Mouse (Mus musculus) liver, embryonic 14.5 days (tissue): ENCODE data around the gene Myef2. TPM values are rescaled to one million over a fixed set of nuclear protein-coding genes. Genes with fewer than 3 reads are reported as not detected.

Experiments used
- ATAC-seq: fragments of 200-750 bp; cut with Nextera tagmentation; 2 replicates; pipeline ENCODE4 v1.8.0; 2017; ENCODE audit warnings: moderate number of reproducible peaks, mild to moderate bottlenecking, moderate library complexity; ENCODE audit not compliant: insufficient read depth
- DNase-seq, 3 experiments: peaks; one replicate each; pipeline ENCODE4 v3.0.0-alpha.2; 2012 to 2013; ENCODE audit warnings: low read depth in 3 of 3, low spot score in 3 of 3
- H3K27ac ChIP-seq: fragments of 300-500 bp; sonication (generic); 2 replicates; pipeline ENCODE4 v1.5.1; 2014; ENCODE audit warnings: moderate library complexity, mild to moderate bottlenecking, control low read depth, inconsistent platforms
- H3K27me3 ChIP-seq: fragments of 300-500 bp; sonication (generic); 2 replicates; pipeline ENCODE4 v1.6.1; 2014; ENCODE audit warnings: mild to moderate bottlenecking, low read length, moderate library complexity; ENCODE audit not compliant: control insufficient read depth, insufficient read depth
- H3K36me3 ChIP-seq: fragments of 300-500 bp; sonication (generic); replicated peaks from 2 replicates; pipeline ENCODE4 v1.6.1; 2014; ENCODE audit warnings: low read depth; ENCODE audit not compliant: control insufficient read depth, insufficient read depth
- H3K4me1 ChIP-seq, 2 experiments: fragments of 200-500 bp in 1 of 2; fragments of 300-500 bp in 1 of 2; sonication (generic) in 1 of 2; replicated peaks; 2 replicates each; pipeline ENCODE4 v1.6.1; 2012 to 2014; ENCODE audit warnings: antibody characterized with exemption in 1 of 2, inconsistent platforms in 1 of 2, low read length in 1 of 2; ENCODE audit not compliant: control insufficient read depth in 2 of 2, insufficient read depth in 2 of 2
- H3K4me2 ChIP-seq: fragments of 300-500 bp; sonication (generic); 2 replicates; pipeline ENCODE4 v1.6.1; 2014; ENCODE audit warnings: low read depth, mild to moderate bottlenecking, control low read depth, moderate library complexity
- H3K4me3 ChIP-seq, 2 experiments: fragments of 200-500 bp in 1 of 2; fragments of 300-500 bp in 1 of 2; sonication (generic) in 1 of 2; 2 replicates each; pipeline ENCODE4 v1.5.1; 2012 to 2014; ENCODE audit warnings: low read depth in 2 of 2, low read length in 2 of 2, mild to moderate bottlenecking in 2 of 2, control low read depth in 1 of 2, inconsistent platforms in 1 of 2, moderate library complexity in 1 of 2; ENCODE audit not compliant: insufficient read depth in 1 of 2
- H3K9ac ChIP-seq: fragments of 300-500 bp; sonication (generic); replicated peaks from 2 replicates; pipeline ENCODE4 v1.6.1; 2014; ENCODE audit warnings: mild to moderate bottlenecking, control low read depth, moderate library complexity
- H3K9me3 ChIP-seq: fragments of 300-500 bp; sonication (generic); 2 replicates; pipeline ENCODE4 v1.6.1; 2016; ENCODE audit warnings: low read length, mixed read lengths; ENCODE audit not compliant: control insufficient read depth
- CTCF ChIP-seq: IDR thresholded peaks from 2 replicates; pipeline ENCODE4 v1.5.1; 2016; ENCODE audit warnings: antibody characterized with exemption, low read depth, control low read depth
- EP300 ChIP-seq: IDR thresholded peaks from 2 replicates; pipeline ENCODE4 v1.6.1; 2016; ENCODE audit warnings: antibody characterized with exemption, low read depth
- WGBS: fragments of 180-500 bp; shearing (Covaris S2); extraction: QIAGEN DNeasy Blood & Tissue Kit; methylation state at CpG from one replicate; pipeline ENCODE4 v1.1.7; 2014; ENCODE audit not compliant: insufficient replicate concordance; 5-methylcytosine and 5-hydroxymethylcytosine counted together
- polyA plus RNA-seq, 2 experiments: library from polyadenylated mRNA; depleted of rRNA in 1 of 2; stranded (reverse) in 1 of 2; unstranded in 1 of 2; fragments of >200 nt; fragmentation: Nextera tagmentation in 1 of 2; extraction: Ambion mirVana in 1 of 2; gene quantifications; 2 replicates each; pipeline versions ENCODE4 v1.2.1 to v1.2.3; 2012 to 2014

Myef2 gene
- polyA plus RNA-seq, 2 experiments, result 19.3 to 26.0 TPM

GRCm38 (mm10) chr2:125067373-125067772, 56.1 kb downstream of the Myef2 start:
- Histone ChIP-seq H3K4me3 (no peak overlapping the region), H3K9ac (no peak overlapping the region), H3K27ac (no peak overlapping the region), H3K36me3 (no peaks in the 10 kb centered on the region), H3K4me2 (no peak overlapping the region), H3K27me3 (no peaks in the 10 kb centered on the region), H3K9me3 (no peaks in the 10 kb centered on the region), H3K4me1 (no peaks in the 10 kb centered on the region)
- no peak for ATAC-seq
- 64% methylated on average over 7 of the region's 7 CpGs for WGBS
- TF ChIP-seq CTCF (no peak), EP300 (no peak)
- DNase-seq, result no peak

DNA sequence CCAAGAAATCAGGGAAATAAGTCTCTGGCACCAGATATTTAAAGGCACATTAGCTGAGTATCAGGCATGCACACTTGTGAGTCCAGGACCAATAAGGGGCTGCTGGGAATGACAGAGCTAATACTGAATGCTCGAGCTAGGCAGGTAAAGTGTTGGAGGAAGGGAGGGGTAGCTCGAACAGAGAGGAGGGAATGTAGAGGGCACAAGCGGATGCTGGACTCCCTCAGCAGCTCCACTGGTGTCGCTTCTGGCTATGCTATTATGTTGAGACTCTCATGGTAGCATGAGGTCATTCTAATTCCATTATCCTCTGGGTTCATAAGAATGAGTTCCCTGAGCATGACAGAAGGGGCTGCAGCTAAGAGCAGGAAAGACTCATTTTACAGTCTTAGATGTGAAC, 60.5 kb downstream of the Myef2 start:
- WGBS, result 57% methylated on average over 4 of the region's 4 CpGs
- H3K27ac ChIP-seq, result no peak overlapping the region

DNA sequence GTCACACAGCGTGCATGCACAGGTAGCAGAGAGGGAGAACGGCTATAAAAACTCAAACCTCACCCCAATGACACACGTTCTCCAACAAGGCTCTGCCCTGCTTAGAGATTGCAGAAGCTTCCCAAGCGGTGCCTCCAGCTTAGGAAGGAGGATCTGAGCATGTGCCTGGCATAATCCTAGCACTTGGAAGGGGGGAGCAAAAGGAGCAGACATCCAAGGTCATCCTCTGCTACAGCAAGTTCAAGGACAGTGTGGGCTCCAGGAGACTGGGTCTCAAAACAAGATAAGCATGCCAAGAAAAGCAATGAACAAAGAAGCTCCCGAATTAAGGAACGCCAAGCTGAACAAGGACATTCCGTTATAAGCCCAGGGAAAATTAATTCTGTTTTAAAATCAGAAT, 62.0 kb downstream of the Myef2 start:
- no peaks in the 10 kb centered on the region for H3K36me3 ChIP-seq
- no peaks in the 10 kb centered on the region for H3K27me3 ChIP-seq
- no peak overlapping the region for H3K4me3 ChIP-seq
- no peaks in the 10 kb centered on the region for H3K9me3 ChIP-seq
- no peak for DNase-seq
- H3K27ac ChIP-seq, result no peak overlapping the region
- TF ChIP-seq EP300 (no peak), CTCF (no peak)
- no peak for ATAC-seq
- 65% methylated on average over 7 of the region's 7 CpGs for WGBS
- H3K9ac ChIP-seq, result no peak overlapping the region
- no peak overlapping the region for H3K4me2 ChIP-seq
- H3K4me1 ChIP-seq, result no peaks in the 10 kb centered on the region

More for the DNA sequence above, 60.5 kb downstream of the Myef2 start:
- ATAC-seq (no peak), DNase-seq (no peak)
- Histone ChIP-seq H3K36me3 (no peaks in the 10 kb centered on the region), H3K27me3 (no peaks in the 10 kb centered on the region), H3K9me3 (no peaks in the 10 kb centered on the region), H3K4me3 (no peak overlapping the region), H3K9ac (no peak overlapping the region), H3K4me2 (no peak overlapping the region), H3K4me1 (no peaks in the 10 kb centered on the region)
- TF ChIP-seq EP300, result no peak
- TF ChIP-seq CTCF, result no peak

GRCm38 (mm10) chr2:125057250-125057815, 66.1 kb downstream of the Myef2 start:
- no peaks in the 10 kb centered on the region for H3K36me3 ChIP-seq

DNA sequence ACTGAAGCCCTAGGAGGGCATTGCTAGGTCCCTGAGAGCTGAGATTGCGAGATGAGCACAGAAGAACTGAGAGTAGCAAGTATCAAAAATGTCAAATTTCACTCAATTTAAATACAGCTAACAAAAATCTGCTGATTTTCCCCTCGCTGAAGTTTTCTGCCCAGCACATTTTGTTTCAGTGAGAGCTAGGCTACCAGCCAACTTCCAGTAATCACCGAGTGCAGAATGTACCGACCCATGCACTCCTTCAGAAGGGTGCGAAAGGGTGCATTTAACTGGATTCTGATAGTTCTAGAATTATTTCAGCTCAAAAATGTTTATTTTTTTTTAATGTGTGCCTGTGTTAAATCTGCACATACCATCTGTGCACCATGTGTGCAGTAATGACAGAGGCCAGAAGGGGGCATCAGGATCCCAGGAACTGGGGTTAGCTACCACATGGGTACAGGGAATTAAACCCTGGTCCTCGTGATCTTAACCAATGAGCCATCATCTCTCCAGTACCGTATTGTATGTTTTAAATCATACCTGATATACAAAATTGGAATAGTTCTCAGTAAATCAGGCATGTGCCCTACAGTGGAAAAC, 68.1 kb downstream of the Myef2 start:
- H3K27ac ChIP-seq, result no peak overlapping the region
- no peaks in the 10 kb centered on the region for H3K9me3 ChIP-seq

More at GRCm38 (mm10) chr2:125057250-125057815, 66.1 kb downstream of the Myef2 start:
- Histone ChIP-seq H3K4me3 (no peak overlapping the region), H3K27ac (no peak overlapping the region), H3K9me3 (no peaks in the 10 kb centered on the region), H3K9ac (no peak overlapping the region), H3K4me1 (no peaks in the 10 kb centered on the region), H3K27me3 (no peaks in the 10 kb centered on the region), H3K4me2 (no peak overlapping the region)
- 22% methylated on average over 7 of the region's 7 CpGs for WGBS
- TF ChIP-seq CTCF (peak; percentile 40; the same call in 1 of the 2 replicates), EP300 (no peak)
- ATAC-seq (no peak), DNase-seq (no peak)

More for the DNA sequence above, 68.1 kb downstream of the Myef2 start:
- DNase-seq (no peak), ATAC-seq (no peak)
- no peaks in the 10 kb centered on the region for H3K36me3 ChIP-seq
- no peaks in the 10 kb centered on the region for H3K4me1 ChIP-seq
- 68% methylated on average over 7 of the region's 7 CpGs for WGBS
- no peak for TF ChIP-seq EP300
- peak; percentile 36 for TF ChIP-seq CTCF
- no peak overlapping the region for H3K4me3 ChIP-seq
- H3K4me2 ChIP-seq, result no peak overlapping the region
- H3K27me3 ChIP-seq, result no peaks in the 10 kb centered on the region
- H3K9ac ChIP-seq, result no peak overlapping the region

Other genes starting within 250 kb of the Myef2 start
- gene Slc24a5, start 55.5 kb downstream of the Myef2 start, polyA plus RNA-seq (2012; rRNA removed), result 1.4 and 2.0 TPM in 2 replicates
- 7.0 and 8.4 TPM in 2 replicates for gene Slc24a5, start 55.5 kb downstream of the Myef2 start, polyA plus RNA-seq (2014; fragmentation: Nextera tagmentation; extraction: Ambion mirVana)
- gene Ctxn2, start 13.0 kb upstream of the Myef2 start, polyA plus RNA-seq (2012; rRNA removed), result not detected in 2 replicates
- not detected in 2 replicates for gene Ctxn2, start 13.0 kb upstream of the Myef2 start, polyA plus RNA-seq (2014; fragmentation: Nextera tagmentation; extraction: Ambion mirVana)
- gene Slc12a1, start 28.8 kb upstream of the Myef2 start, polyA plus RNA-seq (2012; rRNA removed), result not detected in 2 replicates
- not detected in 2 replicates for gene Slc12a1, start 28.8 kb upstream of the Myef2 start, polyA plus RNA-seq (2014; fragmentation: Nextera tagmentation; extraction: Ambion mirVana)
- 50.9 and 89.0 TPM in 2 replicates for gene Dut, start 123.5 kb upstream of the Myef2 start, polyA plus RNA-seq (2012; rRNA removed)
- 138 and 154 TPM in 2 replicates for gene Dut, start 123.5 kb upstream of the Myef2 start, polyA plus RNA-seq (2014; fragmentation: Nextera tagmentation; extraction: Ambion mirVana)